Mouse (Mus musculus): ENCODE measurements at regions not wholly inside any gene's neighbourhood (a gene's known extent, or its start where the extent isn't known, plus 50 kb on each side); places are given as distances from the start of the nearest gene placed in this dataset.

DNA sequence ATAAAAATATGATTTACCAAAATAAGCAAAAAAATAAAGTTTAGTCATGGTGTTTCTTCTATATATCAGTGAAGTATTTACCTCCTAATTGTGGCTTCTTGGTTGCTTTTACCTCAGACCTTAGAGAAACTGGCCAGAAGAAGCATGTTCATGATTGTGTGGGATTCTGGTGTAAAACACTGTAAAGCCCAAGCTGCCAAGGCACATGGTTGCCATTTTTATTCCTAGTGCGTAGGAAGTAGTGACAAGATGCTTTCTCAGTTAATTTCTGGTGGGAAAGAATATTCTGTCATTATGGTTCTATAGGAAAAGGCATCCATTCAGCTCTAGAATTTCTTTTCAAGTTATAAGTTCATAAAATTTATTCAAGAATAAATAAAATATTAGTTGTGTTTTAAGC is 805.2 kb downstream of the Olfm4 start:
- no peak for DNase-seq
- intact Hi-C loops (cut with DNase I) = no loop called here
- no peak overlapping the region for H3K4me3 ChIP-seq
- H3K27ac ChIP-seq = no peak overlapping the region
- no peak for TF ChIP-seq CTCF (IDR thresholded peaks at IDR 0.05)

DNA sequence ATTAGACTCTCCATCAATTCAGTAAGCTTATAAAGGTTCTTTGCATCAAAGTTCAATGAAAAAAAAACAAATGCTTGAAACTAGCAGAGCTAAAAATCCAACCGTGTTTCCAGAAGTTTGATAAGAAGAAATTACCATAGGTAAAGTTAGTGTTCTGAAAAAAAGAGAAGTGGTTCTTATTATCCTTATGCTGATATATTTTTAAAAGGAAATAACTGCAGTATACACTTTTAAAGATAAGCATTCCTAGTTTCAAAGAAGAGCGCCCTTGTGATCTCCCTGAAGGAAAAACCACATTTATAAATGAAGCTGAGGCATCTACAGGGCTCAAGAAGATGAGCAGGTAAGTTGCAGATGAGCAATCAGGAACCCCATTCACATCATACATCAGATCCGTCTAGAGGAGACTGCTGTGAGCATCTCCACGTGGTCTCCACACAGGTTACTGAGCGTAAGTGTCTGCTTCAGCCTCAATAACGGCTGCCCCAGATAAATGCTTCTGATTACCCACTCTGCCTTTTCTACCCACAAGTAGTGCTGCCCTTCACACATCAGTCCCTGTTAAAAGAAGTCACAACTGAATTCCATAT is 815.6 kb downstream of the Olfm4 start:
- Histone ChIP-seq H3K27ac (no peak overlapping the region), H3K4me3 (no peak overlapping the region)
- no peak for TF ChIP-seq CTCF (IDR thresholded peaks at IDR 0.05)
- no peak for DNase-seq
- intact Hi-C loops (cut with DNase I) = no loop called here

DNA sequence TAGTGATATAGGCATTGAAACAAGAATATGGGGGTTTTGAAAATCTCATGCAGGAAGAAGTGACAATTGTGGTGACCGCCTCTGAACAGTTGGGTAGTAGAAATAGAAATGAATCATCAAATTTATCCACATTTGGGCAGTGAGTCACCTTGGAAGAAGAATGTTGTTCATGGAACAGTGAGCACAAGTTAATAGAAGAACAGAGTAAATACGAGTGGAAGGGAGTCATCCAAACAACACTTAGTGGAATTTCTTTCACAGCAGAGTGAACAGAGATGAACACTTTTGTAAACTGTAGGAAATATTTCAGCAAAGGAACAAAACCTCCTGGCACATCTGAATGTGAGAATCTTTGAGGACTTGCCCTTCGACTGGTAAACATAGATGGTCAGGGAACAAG is 846.6 kb downstream of the Olfm4 start:
- Histone ChIP-seq H3K27ac (no peak overlapping the region), H3K4me3 (no peak overlapping the region)
- TF ChIP-seq CTCF (IDR thresholded peaks at IDR 0.05) = no peak
- intact Hi-C loops (cut with DNase I) = no loop called here
- DNase-seq = no peak

- no peak for TF ChIP-seq CTCF (IDR thresholded peaks at IDR 0.05)
- intact Hi-C loops (cut with DNase I) = no loop called here
- Histone ChIP-seq H3K27ac (no peak overlapping the region), H3K4me3 (no peak overlapping the region)
- no peak for DNase-seq
These were observed 860.7 kb downstream of the Olfm4 start for GRCm38 (mm10) chr14:80844550-80844949.

- peak; percentile 72 for TF ChIP-seq CTCF (IDR thresholded peaks at IDR 0.05)
- DNase-seq = peak; percentile 45
- Histone ChIP-seq H3K27ac (no peak overlapping the region), H3K4me3 (no peak overlapping the region)
- intact Hi-C loops (cut with DNase I) = no loop called here
These were observed 861.8 kb downstream of the Olfm4 start for GRCm38 (mm10) chr14:80845576-80846269.

DNA sequence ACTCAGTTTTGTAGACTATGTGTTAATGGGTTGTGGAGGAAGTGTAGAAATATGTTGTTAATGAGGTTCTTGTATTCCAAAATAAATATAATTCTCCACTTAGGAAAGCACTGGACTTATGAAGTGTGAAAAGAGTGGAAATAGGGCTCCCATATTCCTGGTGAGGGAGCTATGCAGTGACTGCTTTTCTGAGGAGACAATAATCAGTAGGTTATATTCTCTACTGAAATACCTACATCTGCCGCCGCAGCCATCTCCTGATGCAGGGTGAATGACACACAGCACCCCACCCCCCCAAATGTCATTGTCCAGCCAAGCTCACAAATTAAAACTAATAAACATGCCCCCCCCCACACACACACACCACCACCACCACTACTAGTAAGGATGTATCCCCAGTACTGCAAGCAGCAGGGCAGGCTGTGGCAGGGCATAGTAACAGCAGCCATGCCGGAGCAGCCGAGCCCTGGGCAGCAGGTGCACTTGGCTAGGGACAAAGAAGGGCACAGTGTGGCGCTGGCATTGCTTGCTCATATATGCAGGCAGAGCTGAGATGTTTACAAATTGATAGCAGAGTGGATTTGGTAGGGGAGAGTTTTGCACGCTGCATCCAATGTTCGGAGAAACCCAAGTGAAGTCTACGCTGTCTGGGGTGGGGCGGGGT is 862.7 kb downstream of the Olfm4 start:
- no peak for DNase-seq
- no peak overlapping the region for H3K27ac ChIP-seq
- TF ChIP-seq CTCF (IDR thresholded peaks at IDR 0.05) = no peak
- intact Hi-C loops (cut with DNase I) = no loop called here
- H3K4me3 ChIP-seq = no peak overlapping the region
